Mouse (Mus musculus): Measurements from ENCODE around the gene Olfr116. TPM values are rescaled to one million over a fixed set of nuclear protein-coding genes. Genes with fewer than 3 reads are reported as not detected.

Olfr116 gene
- not detected in 2 replicates for total RNA-seq (2017)

- no peak for ATAC-seq (ENCODE audit: extremely low read depth, insufficient number of reproducible peaks, low FRiP score, poor library complexity, severe bottlenecking)
These were observed at the start of gene Olfr116, which contains the start of gene Olfr115 for GRCm38 (mm10) chr17:37627009-37627408. Gene Olfr116 (minus strand): TSS chr17:37627199. Gene Olfr115 (minus strand): TSS chr17:37627109.

- ATAC-seq (ENCODE audit: extremely low read depth, insufficient number of reproducible peaks, low FRiP score, poor library complexity, severe bottlenecking) = no peak
These were observed 39.7 kb upstream of the Olfr116 start, which contains the start of gene Olfr118 for GRCm38 (mm10) chr17:37666688-37667087. Gene Olfr118 (plus strand): TSS chr17:37666988.

- ATAC-seq (ENCODE audit: extremely low read depth, insufficient number of reproducible peaks, low FRiP score, poor library complexity, severe bottlenecking) = no peak
These were observed 36.7 kb upstream of the Olfr116 start, which contains the start of gene Olfr117 for GRCm38 (mm10) chr17:37663682-37664081. Gene Olfr117 (minus strand): TSS chr17:37663782.

GRCm38 (mm10) chr17:37592643-37593042 lies 34.4 kb downstream of the Olfr116 start, which contains the start of gene Olfr114:
Gene Olfr114 (minus strand): TSS chr17:37592743.
- no peak for ATAC-seq (ENCODE audit: extremely low read depth, insufficient number of reproducible peaks, low FRiP score, poor library complexity, severe bottlenecking)

- no peak for ATAC-seq (ENCODE audit: extremely low read depth, insufficient number of reproducible peaks, low FRiP score, poor library complexity, severe bottlenecking)
These were observed 49.4 kb downstream of the Olfr116 start, which contains the start of gene Olfr113 for GRCm38 (mm10) chr17:37577563-37577962. Gene Olfr113 (minus strand): TSS chr17:37577663.

Other genes starting within 250 kb of the Olfr116 start
- gene Olfr105-ps, start 248.2 kb downstream of the Olfr116 start, total RNA-seq (2017) = not detected in 2 replicates
- not detected in 2 replicates for gene Olfr106-ps, start 236.8 kb downstream of the Olfr116 start, total RNA-seq (2017)
- gene Olfr107, start 228.0 kb downstream of the Olfr116 start, total RNA-seq (2017) = not detected in 2 replicates
- gene Olfr108, start 181.7 kb downstream of the Olfr116 start, total RNA-seq (2017) = not detected in 2 replicates
- gene Olfr109, start 168.3 kb downstream of the Olfr116 start, total RNA-seq (2017) = 0.23 TPM in 1 of 2 replicates, not detected in the other
- not detected in 2 replicates for gene H2-M2, start 143.6 kb downstream of the Olfr116 start, total RNA-seq (2017)
- not detected in 2 replicates for gene Olfr110, start 134.7 kb downstream of the Olfr116 start, total RNA-seq (2017)
- gene Olfr111, start 119.2 kb downstream of the Olfr116 start, total RNA-seq (2017) = not detected in 2 replicates
- not detected in 2 replicates for gene Olfr112, start 57.7 kb downstream of the Olfr116 start, total RNA-seq (2017)
- not detected in 2 replicates for gene Olfr113, start 49.5 kb downstream of the Olfr116 start, total RNA-seq (2017)
- not detected in 2 replicates for gene Olfr114, start 34.5 kb downstream of the Olfr116 start, total RNA-seq (2017)
- not detected in 2 replicates for gene Olfr115, start 90 bp downstream of the Olfr116 start, total RNA-seq (2017)
- not detected in 2 replicates for gene Olfr117, start 36.6 kb upstream of the Olfr116 start, total RNA-seq (2017)
- gene Olfr118, start 39.8 kb upstream of the Olfr116 start, total RNA-seq (2017) = not detected in 2 replicates
- not detected in 2 replicates for gene Olfr119, start 69.4 kb upstream of the Olfr116 start, total RNA-seq (2017)
- not detected in 2 replicates for gene Olfr120, start 94.6 kb upstream of the Olfr116 start, total RNA-seq (2017)
- 0.35 TPM in 1 of 2 replicates, not detected in the other for gene Olfr121, start 121.7 kb upstream of the Olfr116 start, total RNA-seq (2017)
- gene Olfr122, start 141.4 kb upstream of the Olfr116 start, total RNA-seq (2017) = not detected in 2 replicates
- not detected in 2 replicates for gene Olfr123, start 166.3 kb upstream of the Olfr116 start, total RNA-seq (2017)
- gene Olfr124, start 172.7 kb upstream of the Olfr116 start, total RNA-seq (2017) = not detected in 2 replicates
- not detected in 2 replicates for gene Olfr125, start 205.8 kb upstream of the Olfr116 start, total RNA-seq (2017)
- not detected in 2 replicates for gene Olfr126, start 220.3 kb upstream of the Olfr116 start, total RNA-seq (2017)

Data from neutrophil, adult 5-6 weeks (primary cell).